Mouse (Mus musculus): ENCODE results near the gene Foxp4.

DNA sequence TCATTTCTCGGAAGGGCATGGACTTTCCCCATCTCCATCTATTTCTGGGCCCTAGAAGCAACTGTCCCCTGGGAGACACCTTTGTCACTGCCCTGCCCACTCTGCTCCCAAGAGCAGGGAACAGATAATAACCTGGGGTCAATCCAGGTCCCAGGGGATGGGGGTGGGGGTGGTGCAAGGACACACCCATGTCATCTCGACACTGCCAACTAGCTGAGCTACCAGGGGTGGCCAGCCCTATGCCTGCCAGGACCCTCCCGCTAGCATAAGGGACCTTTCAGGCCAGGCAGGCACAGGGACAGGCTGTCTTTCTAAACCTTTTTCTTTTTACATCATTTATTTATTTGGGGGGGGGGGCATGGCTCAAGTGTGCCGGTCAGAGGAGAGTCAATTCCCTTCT is 61.4 kb downstream of the Foxp4 start:
- no peak for TF ChIP-seq POLR2A (IDR thresholded peaks at IDR 0.05; ENCODE audit: control insufficient read depth in 1 of 2, insufficient read depth in 1 of 2, low read depth in 1 of 2, low read length in 2 of 2, poor library complexity in 1 of 2)
- no peak for TF ChIP-seq ELF1 (IDR thresholded peaks at IDR 0.05; ENCODE audit: low read depth, low read length)
- TF ChIP-seq TBP (IDR thresholded peaks at IDR 0.05; ENCODE audit: low read depth, low read length) = no peak
- TF ChIP-seq GATA1 (IDR thresholded peaks at IDR 0.05; ENCODE audit: low read depth, low read length) = no peak
- no peak for TF ChIP-seq CHD1 (IDR thresholded peaks at IDR 0.05; ENCODE audit: low read depth, low read length)
- TF ChIP-seq ZKSCAN1 (IDR thresholded peaks at IDR 0.05; ENCODE audit: low read depth, low read length) = no peak
- no peak for TF ChIP-seq RCOR1 (IDR thresholded peaks at IDR 0.05; ENCODE audit: low read depth, low read length)
- no peak for TF ChIP-seq CTCF (IDR thresholded peaks at IDR 0.05 in 2 of 3, conservative IDR thresholded peaks at IDR 0.05 in 1 of 3; ENCODE audit: control insufficient read depth in 1 of 3, insufficient read depth in 1 of 3, low read depth in 2 of 3, low read length in 3 of 3, poor library complexity in 1 of 3, severe bottlenecking in 1 of 3)
- no peak for TF ChIP-seq TCF12 (IDR thresholded peaks at IDR 0.05; ENCODE audit: low read depth, low read length)
- no peak for TF ChIP-seq MAFK (IDR thresholded peaks at IDR 0.05; ENCODE audit: borderline replicate concordance, low read depth, low read length)
- no peak for TF ChIP-seq UBTF (IDR thresholded peaks at IDR 0.05; ENCODE audit: borderline replicate concordance, insufficient read depth, low read depth, low read length)
